Mouse (Mus musculus): ENCODE data around the gene Cyp2d34.

Cyp2d34 gene

DNA sequence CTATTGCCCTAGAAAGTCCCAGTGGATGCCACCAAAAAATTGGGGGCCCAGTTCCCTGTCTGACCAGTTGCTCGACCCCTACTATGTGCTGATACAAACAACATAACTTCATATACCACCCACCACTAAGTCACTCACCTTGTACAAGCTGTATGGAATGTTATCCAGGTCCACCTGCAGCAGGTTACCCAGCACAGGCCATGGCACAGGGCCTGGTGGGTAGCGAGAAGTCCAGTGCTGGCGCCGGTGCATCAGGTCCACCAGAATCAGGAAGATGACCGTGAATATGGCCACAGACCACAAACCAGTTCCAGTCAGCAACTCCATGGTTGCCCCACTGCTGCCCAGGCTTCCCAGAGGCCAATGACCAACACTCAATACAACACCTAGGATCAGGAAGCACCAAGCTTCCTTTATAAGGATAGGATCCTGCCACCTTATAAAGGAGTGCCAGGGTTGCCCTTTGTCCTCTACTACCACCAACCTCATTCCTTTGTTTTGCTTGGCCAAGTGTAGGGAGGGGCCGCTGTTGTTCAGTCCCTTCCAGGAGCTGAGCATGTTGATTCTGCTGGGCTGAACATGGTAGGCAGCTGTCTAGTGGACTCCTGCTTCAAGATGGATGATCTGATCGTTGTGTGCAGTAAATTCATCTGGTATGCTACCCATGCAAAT lies at the start of gene Cyp2d34:
Gene Cyp2d34, minus strand, starts transcription at position 416 of the 672 bp plus-strand sequence.
- no peak for DNase-seq (ENCODE audit: low read depth, low spot score)

DNA sequence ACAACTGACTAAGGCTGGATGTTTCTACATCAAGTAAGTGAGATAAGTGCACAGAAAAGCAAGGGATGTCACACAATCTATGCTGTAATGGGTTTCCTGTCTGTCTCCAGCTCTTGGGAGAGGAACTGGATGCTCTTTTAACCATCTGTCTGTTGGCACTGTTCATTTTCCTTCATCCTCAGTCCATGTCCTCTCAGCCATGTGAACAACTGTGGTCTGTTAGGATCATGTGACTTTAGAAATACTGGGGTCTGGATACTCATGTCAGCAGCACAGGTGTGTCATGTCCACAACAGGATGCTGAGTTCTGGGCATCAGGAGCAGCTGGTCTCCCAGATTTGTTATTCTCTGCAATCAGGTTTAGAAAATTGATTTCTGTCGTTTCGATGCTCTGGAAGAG lies 35.6 kb upstream of the Cyp2d34 start:
- DNase-seq (ENCODE audit: low read depth, low spot score) = no peak

GRCm38 (mm10) chr15:82644371-82644770 lies 23.6 kb upstream of the Cyp2d34 start:
- no peak for DNase-seq (ENCODE audit: low read depth, low spot score)

DNA sequence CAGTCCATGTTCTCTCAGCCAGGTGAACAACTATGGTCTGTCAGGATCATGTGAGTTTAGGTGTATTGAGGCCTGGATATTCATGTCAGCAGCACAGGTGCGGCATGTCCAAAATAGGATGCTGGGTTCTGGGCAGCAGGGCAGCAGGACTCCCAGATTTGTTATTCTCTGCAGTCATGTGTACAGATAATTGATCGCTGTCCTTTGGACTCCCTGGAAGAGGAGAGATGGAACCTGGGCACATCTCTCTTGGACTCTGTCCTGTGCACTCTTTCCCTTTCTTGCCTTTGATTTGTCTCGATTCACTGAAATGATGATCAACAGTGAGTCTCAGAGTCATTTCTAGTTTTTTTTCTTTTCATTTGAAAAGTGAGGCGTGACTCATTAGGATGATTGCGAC lies 23.0 kb upstream of the Cyp2d34 start:
- DNase-seq (ENCODE audit: low read depth, low spot score) = no peak

DNA sequence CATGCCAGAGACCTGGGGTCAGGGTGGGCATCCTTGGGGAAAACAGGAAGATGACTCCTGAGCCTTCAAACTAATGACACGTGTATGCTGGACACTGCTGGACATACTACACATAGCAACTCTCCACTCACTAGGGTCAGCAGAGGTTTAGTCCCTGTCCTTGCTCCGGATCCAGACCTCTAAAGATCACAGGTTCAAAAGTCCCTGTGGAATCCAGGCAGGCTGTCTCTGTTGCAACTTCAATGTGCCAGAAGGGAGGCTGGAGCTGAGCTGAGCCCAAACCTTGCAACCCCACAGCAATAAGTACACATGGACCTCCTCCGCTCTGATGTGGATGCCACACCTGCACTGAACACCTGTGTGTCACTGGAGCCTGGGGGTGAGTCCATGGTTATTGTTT lies 22.0 kb upstream of the Cyp2d34 start:
- DNase-seq (ENCODE audit: low read depth, low spot score) = no peak

DNA sequence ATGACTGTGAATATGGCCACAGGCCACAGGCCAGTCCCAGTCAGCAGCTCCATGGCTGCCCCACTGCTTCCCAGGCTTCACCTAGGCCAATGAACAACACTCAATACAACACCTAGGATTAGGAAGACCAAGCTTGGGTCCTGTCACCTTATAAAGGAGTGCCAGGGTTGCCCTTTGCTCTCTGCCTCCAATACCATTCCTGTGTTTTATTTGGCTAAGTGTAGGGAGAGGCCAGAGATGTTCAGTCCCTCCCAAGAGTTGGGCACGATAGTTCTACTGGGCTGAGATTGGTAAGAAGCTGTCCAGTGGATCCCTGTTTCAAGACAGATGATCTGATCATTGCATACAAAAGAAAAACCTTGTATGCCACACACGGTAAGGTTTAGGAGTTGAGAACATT lies 21.2 kb upstream of the Cyp2d34 start:
- DNase-seq (ENCODE audit: low read depth, low spot score) = no peak

DNA sequence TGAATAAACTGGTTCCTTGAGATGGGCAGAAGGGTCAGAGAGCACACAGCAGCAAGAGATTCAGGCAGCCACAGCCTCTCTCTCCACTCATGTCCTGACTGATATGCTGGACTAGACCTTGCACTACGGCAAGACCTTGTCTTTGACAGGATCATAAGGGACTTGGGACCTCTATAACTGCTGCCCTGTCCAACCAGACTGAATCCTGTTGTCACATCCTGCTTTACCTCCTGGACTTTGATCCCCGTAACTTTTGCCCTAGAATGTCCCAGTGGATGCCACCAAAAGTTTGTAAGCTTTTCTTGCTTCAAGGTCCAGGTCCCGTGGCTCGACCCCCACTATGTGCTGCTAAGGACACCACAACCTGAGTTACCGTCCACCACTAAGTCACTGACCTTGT lies 20.6 kb upstream of the Cyp2d34 start:
- no peak for DNase-seq (ENCODE audit: low read depth, low spot score)

- DNase-seq (ENCODE audit: low read depth, low spot score) = no peak
These were observed 19.5 kb upstream of the Cyp2d34 start for GRCm38 (mm10) chr15:82640201-82640600.

DNA sequence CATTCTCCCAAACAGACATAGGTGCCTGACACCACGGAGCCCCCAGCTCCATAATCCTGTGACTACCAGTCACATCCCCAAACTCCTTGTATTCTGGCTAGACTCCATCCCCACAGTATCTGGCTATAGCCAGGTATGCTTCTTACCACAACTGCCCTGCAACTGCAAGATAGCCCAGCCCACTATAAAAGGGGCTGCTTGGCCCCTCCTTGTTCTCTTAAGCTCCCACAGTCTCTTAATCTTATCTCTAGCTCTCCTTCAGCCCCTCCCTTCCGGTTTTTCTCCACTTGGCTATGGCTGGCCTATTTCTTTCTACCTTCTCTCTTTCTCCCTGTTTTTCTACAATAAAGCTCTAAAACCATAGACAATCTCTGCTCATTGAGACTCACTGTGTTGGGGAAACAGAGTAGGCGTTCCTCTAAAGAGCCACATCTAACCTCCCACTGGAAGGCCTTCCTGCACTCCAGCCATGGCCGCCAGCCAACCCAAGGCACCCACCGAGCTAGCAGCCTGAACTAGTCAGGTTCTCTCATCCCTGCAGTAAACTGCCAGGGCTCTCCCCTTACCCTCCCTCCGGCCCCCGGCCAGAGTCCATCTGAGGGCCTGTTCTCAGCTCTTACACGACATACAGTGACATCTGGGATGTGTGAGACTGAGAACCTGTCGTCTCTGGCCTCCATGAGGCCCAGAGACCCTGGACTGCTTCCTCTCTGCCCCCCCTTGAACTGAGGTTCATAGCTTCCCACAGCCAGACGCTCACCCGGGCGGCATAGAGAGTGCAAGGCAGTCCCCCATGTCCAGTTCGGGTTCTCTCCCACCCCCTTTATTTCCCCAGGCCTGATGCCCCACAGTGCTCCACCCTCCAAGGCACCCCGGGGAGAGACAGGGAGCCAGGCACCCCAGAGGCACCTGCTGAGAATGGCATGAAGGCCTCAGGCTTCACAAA lies 16.7 kb upstream of the Cyp2d34 start:
- DNase-seq (ENCODE audit: low read depth, low spot score) = no peak

- no peak for DNase-seq (ENCODE audit: low read depth, low spot score)
These were observed 14.2 kb upstream of the Cyp2d34 start for GRCm38 (mm10) chr15:82634976-82635375.

GRCm38 (mm10) chr15:82621993-82622392 lies 1.2 kb upstream of the Cyp2d34 start:
- no peak for DNase-seq (ENCODE audit: low read depth, low spot score)

DNA sequence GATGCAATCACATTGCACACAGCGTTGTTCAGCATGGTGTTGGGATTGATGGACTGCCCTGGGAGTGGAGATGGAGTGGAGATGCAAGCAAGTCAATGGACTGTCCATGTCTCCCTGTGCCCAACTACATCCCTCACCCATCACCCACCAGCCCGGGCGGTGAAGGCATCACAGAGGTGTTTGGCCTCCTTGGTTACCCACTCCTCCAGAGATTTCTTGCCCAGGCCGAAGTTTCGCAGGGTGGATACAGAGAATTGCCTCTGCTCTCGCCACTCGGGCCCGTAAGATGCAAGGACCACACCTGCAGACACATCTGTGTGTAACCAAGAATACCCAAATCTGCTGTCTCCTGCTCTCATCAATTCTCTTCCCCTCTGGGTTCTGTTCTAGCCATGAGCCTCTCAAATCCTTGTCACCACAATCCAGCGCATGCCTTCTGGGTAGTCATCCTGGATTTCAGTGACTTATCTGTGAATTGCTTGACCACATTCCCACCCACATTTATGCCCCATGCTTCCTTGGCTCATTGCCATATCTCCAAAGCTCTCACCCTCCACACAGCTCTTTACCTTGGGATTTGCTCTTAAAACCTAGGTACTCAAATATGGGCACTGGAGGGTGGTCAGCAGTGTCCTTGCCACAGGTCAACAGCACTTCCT lies 2.3 kb downstream of the Cyp2d34 start:
- DNase-seq (ENCODE audit: low read depth, low spot score) = no peak

- DNase-seq (ENCODE audit: low read depth, low spot score) = no peak
These were observed 38.1 kb downstream of the Cyp2d34 start for GRCm38 (mm10) chr15:82582621-82583020.

- no peak for DNase-seq (ENCODE audit: low read depth, low spot score)
These were observed 41.7 kb downstream of the Cyp2d34 start for GRCm38 (mm10) chr15:82579071-82579470.

DNA sequence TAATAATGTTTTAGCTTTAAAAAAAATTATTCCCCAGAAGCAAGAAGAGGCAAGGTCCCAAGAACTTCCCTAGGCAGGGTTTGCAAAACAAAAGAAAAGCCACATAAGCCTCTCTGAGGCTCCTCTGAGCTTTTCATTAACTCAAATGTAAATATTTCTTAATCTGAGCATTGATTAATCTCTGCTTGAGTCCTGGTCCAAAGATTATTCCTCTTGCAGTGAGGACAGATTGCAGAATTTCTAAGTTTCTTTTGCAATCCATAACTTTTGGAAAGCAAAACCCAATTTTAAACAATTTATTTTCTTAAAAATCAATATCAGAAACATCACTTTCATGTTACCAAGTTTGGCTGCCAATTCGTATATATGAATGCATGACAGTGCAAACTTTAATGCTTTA lies 47.9 kb downstream of the Cyp2d34 start:
- DNase-seq (ENCODE audit: low read depth, low spot score) = no peak
